Mouse (Mus musculus) spleen, postnatal 10 days (tissue): ENCODE data around the gene Olfr872.
"Not testable (repeated sequence)": the region's sequence is repeated elsewhere in the genome, so short reads cannot be mapped to it uniquely, and the experiment has no call there.

Experiments used
- DNase-seq, 2 experiments: peaks; one replicate each; pipeline ENCODE4 v3.0.0; 2021 to 2022; ENCODE audit warnings: low spot score in 2 of 2

The Olfr872 gene

DNA sequence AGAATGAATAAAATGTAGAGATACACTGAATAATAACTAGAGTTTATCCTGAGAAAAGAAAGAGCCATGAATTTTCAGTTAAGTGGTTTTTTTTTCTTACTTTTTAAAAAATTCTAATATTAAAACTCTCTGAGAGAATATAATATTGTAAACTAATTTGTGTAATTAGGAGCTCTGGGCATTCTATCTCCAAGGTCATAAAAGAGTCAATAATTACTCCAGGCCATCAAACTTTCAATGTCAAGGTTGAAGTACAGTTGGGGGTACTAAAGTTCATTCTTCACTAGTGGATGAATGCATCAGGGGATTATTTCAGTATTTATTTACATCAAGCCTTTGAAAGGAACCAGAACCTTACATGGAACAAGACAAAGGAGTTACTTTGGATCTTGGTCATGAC lies at the start of gene Olfr872:
Olfr872 (plus strand) TSS at position 301 of the 400 bp plus-strand sequence.
- DNase-seq = no peak

DNA sequence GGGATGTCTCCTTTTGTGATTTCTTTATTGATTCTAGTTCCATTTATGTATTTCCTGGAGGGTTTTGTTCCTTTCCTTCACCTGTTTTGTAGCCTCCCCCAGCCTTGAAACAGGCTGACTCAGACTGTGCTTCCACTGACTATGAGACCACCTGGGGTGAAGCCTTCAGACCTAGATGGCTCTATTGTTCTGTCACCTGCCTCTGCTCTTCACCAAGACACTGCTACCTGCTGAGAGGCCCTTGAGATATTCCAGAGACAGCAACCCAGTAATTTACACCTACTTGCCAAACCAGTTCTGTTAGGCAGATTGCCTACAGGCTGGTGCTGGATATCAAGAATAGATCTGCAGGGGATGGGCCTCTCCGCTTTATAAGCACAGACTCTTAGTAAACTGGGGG lies 34.8 kb upstream of the Olfr872 start:
- DNase-seq = no peak

DNA sequence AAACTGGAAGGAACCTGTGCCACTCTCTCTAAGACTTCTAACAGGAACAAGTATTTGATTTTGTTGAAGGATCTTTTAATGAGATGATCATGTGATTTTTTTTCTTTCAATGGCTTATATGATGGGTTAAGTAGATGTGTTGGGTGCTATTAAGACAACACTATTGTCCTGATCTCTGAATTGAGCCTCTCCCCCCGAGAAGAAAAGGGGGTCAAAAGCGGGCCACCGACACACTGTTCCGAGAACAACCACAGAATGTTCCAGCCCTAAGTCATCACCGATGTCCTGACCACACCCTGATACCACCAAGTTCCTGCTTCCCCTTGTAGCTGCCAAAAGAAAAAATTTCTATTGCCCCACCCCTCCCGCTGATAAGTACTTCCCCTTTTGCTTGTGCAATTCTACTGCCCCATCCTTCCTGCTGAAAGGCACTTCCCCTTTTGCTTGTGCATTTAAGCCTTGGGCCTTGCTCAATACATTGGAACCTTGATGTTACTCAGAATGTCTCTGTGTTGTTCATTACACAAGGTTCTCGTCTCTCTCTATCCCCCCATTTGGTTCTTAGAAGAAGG lies 33.4 kb upstream of the Olfr872 start:
- DNase-seq = not testable (repeated sequence)

DNA sequence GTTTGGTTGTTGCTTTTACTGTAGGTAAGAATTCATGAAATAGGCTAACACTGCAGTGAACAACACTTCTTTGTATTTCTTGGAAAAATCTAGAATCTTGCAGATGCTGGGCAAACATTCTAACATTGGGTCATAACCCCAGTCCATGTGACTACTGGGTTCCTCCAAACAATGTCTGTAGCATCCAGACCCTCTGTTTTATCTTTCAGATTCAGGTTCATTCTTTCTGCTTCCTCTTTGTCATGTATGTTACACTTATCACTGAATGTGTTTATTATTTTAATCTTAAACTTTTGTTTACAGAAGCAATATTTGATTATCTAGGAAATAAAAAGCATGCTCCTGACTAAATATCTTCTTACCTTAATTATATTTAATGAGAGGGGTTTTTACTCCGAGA lies 26.1 kb upstream of the Olfr872 start:
- no peak for DNase-seq

DNA sequence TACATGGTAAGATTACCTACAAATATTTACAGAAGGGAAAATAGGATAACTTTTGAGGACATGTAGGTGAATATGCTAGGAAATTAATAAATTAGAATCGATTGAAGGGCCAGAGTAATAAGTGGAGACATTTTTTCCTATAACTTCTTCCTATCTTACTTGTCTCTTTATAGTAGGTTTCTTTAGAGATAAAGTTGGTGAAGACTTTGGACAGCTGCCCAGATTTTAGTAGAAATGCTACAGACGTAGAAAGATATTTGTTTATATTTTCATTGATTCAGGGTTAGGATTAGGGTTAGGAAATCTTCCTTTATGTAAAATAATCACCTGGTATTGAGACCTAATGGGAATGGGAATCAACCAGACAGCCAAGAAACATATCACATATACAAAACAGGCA lies 25.4 kb upstream of the Olfr872 start:
- DNase-seq = no peak

DNA sequence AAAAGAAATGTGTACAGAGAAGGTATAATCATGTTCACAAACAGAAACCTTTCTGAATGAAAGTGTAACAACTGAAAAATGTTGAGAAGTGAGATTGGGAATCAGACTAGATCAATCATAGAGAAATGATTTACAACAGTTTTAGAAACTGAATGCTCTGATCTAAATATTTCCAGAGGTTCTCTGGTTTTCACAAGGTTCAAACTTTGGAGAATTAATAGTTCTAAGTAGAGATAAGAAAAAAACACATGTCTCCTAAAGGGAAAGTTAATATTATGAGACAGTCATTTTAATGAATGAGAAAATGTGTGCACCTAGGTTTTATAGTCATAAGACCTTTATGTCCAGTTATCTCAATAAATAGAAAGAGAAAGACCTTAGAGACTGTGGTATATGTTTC lies 25.0 kb upstream of the Olfr872 start, which contains the start of gene Olfr871:
Olfr871 (plus strand) TSS at position 301 of the 400 bp plus-strand sequence.
- DNase-seq = no peak

DNA sequence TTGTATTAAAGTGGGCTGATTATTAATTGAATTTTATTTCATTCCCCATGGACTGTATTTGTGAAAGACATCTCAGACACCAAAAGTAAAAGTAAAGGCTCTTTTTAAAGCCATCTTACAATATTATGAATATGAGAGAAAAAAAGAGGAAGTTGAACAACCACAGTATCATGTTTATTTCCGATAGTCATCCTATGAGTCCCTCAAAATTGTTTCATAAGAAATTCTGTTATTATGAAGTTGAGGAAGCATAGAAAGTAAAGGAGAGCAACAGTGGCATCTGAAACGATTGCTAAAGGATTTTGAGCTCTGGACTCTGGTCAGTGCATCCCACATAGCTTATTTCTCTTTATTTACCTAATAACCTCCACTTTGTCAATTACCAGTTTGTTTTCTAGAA lies 459 bp downstream of the Olfr872 start:
- no peak for DNase-seq

DNA sequence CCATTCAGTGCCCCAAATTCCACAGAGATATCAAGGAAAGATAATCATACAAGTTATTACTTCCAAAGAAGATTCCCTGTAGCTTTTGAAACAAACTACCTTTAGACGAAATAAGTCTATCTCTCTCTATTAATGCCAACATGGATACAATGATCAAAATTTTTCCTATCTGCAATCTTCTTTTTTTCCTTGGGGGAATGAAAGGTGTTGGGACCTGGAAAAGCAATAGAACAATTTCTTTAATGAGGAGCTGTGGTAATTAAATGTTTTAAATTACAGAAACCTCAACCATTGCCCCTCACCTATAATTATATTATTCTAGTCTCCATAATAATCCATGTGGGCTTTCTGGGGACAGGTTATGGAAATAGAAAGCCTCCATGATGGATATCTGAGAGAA lies 45.1 kb downstream of the Olfr872 start, which contains the start of gene Olfr39:
Olfr39 (plus strand) TSS at position 301 of the 400 bp plus-strand sequence.
- no peak for DNase-seq

DNA sequence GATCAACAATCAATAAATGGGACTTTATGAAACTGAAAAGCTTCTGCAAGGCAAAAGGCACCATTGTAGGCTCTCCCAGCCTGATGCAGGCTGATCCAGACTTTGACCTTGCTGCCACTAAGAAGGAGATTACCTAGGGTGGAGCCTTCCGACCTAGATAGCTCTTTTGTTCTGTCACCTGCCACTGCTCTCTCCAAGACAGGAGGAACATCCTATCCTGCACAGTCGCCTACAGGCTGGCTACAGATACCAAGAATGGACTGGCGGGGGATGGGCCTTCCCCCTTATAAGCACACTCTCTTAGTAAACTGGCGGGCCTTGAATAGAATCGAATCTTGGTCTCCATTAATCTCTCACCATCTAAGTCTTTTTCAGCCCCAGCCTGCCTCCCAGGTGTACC lies 58.6 kb downstream of the Olfr872 start:
- DNase-seq = not testable (repeated sequence)

DNA sequence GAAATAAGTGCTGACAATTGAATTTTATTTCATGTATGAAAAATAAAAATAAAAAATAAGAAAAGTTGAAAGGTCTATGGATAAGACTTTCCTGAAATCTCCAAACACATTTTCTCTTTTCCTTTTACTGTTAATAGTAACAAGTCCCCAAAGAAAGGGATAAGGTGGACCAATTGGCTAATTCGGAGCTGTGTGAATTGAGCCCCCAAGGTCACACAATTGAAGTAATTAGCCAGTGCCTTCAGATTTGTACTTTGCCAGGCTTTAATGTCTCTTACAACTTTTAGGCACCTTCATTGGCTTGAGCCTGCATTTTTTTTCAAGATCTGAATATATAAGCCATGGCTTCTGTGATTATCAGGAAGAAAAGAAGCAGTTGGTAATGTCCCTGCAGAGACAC lies 61.3 kb downstream of the Olfr872 start, which contains the start of gene Olfr873:
Olfr873 (plus strand) TSS at position 301 of the 400 bp plus-strand sequence.
- DNase-seq = no peak
